Mouse (Mus musculus) layer of hippocampus, postnatal 36 days (tissue): ENCODE measurements at regions not wholly inside any gene's neighbourhood (a gene's known extent, or its start where the extent isn't known, plus 50 kb on each side); places are given as distances from the start of the nearest gene placed in this dataset.

Experiments
- DNase-seq, 2 experiments: peaks; one replicate each; pipeline ENCODE4 v3.0.0; 2022

DNA sequence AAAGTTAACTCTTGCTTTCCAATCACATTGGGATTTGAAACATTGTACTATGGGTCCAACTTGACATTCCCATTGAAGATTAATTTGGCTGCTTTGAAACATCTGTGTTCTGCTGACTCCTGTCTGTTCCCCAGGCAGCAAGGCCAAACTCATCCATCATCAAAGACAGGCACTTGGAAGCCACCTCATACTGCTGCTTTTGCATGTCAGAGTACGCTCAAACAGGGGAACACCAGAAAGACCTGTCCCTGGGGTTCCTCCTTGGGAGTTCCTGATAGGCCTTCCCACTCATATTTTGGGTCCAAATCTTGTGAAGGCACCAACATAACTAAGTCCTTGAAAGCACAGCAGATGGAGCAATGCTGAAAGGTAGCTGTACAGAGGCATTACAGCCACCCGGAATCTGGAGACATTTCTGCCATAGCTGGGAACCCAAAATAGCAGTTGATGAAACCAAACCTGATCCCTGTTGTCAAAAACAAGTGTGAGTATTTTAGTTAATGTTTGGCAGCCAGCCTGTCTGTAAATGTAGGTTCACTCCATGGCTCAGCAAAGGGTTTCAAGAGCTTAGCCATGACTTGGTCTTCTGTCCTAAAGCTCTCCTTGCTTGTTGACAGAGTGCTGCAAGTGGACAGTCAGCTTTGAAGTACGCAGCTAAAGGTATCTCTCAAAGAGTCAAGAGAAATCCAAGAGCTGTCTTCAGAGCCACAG is 147.0 kb upstream of the Spag17 start:
- DNase-seq = no peak

- no peak for DNase-seq
These were observed 145.6 kb upstream of the Spag17 start for GRCm38 (mm10) chr3:99739654-99740053.

GRCm38 (mm10) chr3:99741249-99742222 is 143.7 kb upstream of the Spag17 start:
- DNase-seq = no peak

DNA sequence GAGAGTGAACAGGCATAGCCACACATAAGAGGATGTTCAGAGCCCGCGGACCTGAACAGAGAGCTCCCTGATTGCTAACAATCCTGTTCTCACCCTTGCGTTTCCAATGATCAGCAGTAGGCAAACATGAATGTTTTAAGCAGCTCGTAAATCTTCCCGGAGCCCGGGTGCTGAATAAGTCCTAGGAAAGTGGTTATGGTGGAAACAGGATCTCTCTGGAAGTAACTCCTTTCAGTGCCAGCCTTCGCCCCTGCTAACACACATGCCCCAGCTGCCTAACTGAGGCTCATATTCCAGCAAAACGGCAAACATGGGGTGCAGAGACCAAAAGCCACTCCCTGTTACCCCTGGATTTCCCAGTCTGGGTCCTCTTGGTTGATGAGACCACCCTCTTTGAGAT is 135.5 kb upstream of the Spag17 start:
- no peak for DNase-seq

- DNase-seq = peak; percentile 3 to 15
These were observed 106.7 kb upstream of the Spag17 start for GRCm38 (mm10) chr3:99778526-99778925.

DNA sequence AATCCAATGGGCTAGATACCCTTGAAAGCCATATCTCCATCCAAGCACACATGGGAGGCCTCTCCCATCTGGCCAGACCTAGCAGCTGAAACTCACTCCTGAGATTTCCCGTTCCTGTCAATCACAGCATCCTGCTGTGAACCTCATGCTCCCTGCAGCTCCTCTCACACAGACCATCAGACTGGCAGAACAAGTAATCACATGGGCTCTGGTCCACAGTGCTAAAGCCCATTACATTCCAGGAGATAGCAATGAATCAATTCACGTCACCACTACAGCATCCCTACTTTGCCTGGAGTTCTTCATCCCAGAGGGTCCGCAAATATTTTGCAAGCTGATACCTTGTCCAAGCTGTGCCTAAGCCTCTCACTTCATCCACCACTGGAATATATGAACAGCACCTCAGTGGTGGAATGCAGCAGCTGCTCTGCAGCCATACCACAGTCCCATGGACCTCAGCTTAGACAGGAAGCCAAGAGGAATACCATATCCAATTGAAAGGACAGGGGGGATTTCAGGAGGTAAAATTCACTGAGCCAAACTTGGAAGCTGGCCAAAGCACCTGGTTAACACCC is 99.2 kb upstream of the Spag17 start:
- DNase-seq = no peak

- DNase-seq = no peak
These were observed 93.9 kb upstream of the Spag17 start for GRCm38 (mm10) chr3:99791316-99791715.

GRCm38 (mm10) chr3:99793622-99794021 is 91.6 kb upstream of the Spag17 start:
- DNase-seq = no peak

- DNase-seq = no peak
These were observed 89.4 kb upstream of the Spag17 start for GRCm38 (mm10) chr3:99795835-99796234.

DNA sequence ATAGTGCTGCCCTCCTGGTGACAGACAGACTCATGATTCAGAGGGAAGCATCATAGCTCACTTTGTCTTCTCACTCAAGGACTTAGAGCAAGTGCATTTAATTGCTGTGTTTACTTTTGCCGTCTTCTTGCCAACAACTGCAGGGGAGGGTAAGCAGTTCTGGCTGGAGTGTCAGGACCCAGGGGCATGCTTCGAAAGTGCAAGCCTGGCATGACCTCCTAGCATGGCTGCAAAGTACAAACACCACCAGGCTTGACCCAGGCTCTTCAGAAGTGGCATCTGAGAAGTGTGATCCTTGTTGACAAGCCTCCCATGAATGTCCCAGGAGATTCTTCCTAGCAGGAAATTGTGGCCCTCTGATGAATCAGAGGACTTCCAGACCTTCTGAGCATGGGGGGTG is 87.4 kb upstream of the Spag17 start:
- no peak for DNase-seq

DNA sequence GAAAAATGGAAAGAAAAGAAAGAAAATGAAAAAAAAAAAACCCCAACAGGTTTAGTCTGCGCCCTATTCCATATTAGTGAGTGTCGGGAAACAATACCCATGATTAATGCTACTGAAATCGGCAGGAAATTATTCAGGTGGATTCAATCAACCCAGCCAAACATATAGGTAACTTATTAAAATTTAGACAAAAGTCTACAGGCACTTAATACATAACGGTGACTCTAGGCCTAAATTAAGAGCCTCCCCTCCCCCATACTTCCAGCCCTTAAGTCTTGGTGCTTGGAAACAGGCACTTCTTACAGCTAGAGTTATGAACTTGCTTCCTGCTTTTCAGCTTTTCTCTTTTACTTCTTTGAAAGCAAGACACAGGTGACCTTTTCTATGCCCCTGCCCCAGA is 74.7 kb upstream of the Spag17 start:
- DNase-seq = no peak

DNA sequence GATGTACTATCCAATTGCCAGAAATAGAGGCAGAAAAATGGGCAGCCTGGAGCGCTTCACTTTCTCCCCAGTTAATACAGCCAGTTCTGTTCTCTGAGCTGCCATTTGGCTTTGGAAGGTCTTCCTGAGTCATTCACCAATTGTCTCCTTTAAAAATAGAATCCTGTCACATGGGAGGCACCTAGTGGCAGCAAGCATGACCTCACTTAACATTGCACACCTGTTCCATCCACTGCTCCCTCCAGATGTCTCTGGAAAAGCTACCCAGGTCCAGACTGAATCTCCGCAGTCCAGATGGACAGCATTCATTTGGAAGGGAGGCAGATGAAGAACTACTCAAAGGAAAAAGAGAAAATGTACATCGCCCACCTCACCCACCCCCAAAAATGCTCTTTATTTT is 73.9 kb upstream of the Spag17 start:
- DNase-seq = no peak

DNA sequence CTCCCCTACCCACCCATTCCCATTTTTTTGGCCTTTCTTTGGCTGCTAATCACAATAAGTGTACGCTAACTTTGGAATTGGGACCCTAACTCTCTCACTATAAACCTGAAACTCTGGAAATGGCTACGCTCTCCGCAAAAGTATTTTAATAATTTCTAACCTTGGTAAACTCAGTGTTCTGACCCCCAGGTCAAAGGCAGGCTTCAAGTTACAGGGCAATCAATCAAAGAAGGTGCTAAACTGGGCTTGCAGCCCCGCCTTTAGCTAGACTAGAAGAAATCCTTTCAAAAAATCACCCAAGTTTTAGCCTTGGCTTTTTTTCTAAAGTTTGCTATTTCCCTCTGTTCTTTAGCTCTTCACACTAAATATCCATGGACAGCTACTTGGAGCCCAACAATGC is 72.4 kb upstream of the Spag17 start:
- DNase-seq = no peak

DNA sequence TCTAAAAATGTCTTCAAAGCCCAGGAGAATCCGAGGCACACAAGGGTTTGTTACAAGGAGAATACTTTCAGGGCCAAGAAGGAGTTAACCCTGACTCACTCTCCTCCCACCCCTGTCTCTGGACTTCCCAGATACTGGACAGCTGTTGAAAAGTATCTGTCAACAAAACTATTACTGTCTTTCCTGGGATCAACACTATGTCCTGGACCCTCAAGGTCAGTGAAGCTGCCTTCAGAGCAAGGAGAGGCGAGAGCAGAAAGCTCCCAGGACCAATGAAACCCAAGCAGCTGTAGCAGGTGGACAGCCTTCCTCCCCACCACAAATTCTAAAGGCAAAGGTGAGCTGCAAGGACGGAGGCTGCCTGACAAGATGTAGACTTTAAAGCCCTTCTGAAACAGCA is 70.1 kb upstream of the Spag17 start:
- no peak for DNase-seq

- no peak for DNase-seq
These were observed 67.2 kb upstream of the Spag17 start for GRCm38 (mm10) chr3:99817965-99818364.

DNA sequence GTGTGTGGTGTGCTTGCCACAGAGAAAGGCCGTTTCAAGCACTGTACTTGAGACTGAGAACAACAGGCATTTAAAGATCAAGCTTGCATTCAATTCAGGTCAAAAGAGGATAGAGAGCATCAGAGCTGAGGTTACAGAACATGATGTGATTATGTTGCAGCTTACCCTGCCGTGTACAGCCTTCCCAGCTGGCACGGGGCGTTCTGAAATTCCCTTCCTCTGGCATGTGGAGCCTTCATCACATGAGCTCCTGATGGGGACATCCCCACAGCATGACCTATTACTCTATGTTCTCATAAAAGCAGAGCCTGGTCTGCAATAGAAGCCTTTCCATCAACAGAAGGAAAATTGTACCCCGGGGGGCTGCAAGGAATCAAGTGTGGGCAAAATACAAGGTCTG is 62.5 kb upstream of the Spag17 start:
- DNase-seq = no peak

GRCm38 (mm10) chr3:99823256-99823655 is 62.0 kb upstream of the Spag17 start:
- no peak for DNase-seq
